Mouse (Mus musculus): ENCODE data around the gene Mlxip.

The Mlxip gene

GRCm38 (mm10) chr5:123431524-123432304 is 37.1 kb downstream of the Mlxip start:
- in situ Hi-C loops (cut with MboI, MseI): no loop called here

GRCm38 (mm10) chr5:123432305-123432874 is 37.8 kb downstream of the Mlxip start:
- in situ Hi-C loops (cut with MboI, MseI): no loop called here

GRCm38 (mm10) chr5:123436071-123436779 is 41.6 kb downstream of the Mlxip start:
- in situ Hi-C loops (cut with MboI, MseI): loop anchor here (5.0 kb wide), 1 partner anchor 64 kb away; no protein-coding TSS in a partner anchor

GRCm38 (mm10) chr5:123436780-123437175 is 42.2 kb downstream of the Mlxip start:
- in situ Hi-C loops (cut with MboI, MseI): loop anchor here (5.0 kb wide), 1 partner anchor 64 kb away; no protein-coding TSS in a partner anchor

GRCm38 (mm10) chr5:123438381-123438780 is 43.8 kb downstream of the Mlxip start:
- in situ Hi-C loops (cut with MboI, MseI): loop anchor here (5.0 kb wide), 1 partner anchor 66 kb away; no protein-coding TSS in a partner anchor

GRCm38 (mm10) chr5:123439312-123439711 is 44.7 kb downstream of the Mlxip start:
- in situ Hi-C loops (cut with MboI, MseI): loop anchor here (5.0 kb wide), 1 partner anchor 67 kb away; no protein-coding TSS in a partner anchor

GRCm38 (mm10) chr5:123439941-123440340 is 45.3 kb downstream of the Mlxip start:
- in situ Hi-C loops (cut with MboI, MseI): loop anchor here (5.0 kb wide), 2 partner anchors 57 to 68 kb away; no protein-coding TSS in a partner anchor

GRCm38 (mm10) chr5:123440664-123441063 is 46.1 kb downstream of the Mlxip start:
- in situ Hi-C loops (cut with MboI, MseI): loop anchor here (5.0 kb wide), 1 partner anchor 57 kb away; no protein-coding TSS in a partner anchor

GRCm38 (mm10) chr5:123442283-123442682 is 47.7 kb downstream of the Mlxip start:
- in situ Hi-C loops (cut with MboI, MseI): loop anchor here (5.0 kb wide), 1 partner anchor 55 kb away; no protein-coding TSS in a partner anchor

GRCm38 (mm10) chr5:123444069-123444468 is 49.5 kb downstream of the Mlxip start:
- in situ Hi-C loops (cut with MboI, MseI): loop anchor here (5.0 kb wide), 1 partner anchor 53 kb away; no protein-coding TSS in a partner anchor

- in situ Hi-C loops (cut with MboI, MseI): loop anchor here (5.0 kb wide), 1 partner anchor 52 kb away; no protein-coding TSS in a partner anchor
Observed at GRCm38 (mm10) chr5:123444849-123445334, 50.3 kb downstream of the Mlxip start.

GRCm38 (mm10) chr5:123451886-123452285 is 57.3 kb downstream of the Mlxip start:
- in situ Hi-C loops (cut with MboI, MseI): no loop called here

- in situ Hi-C loops (cut with MboI, MseI): no loop called here
Observed at GRCm38 (mm10) chr5:123461420-123461819, 66.8 kb downstream of the Mlxip start.

- in situ Hi-C loops (cut with MboI, MseI): no loop called here
Observed at GRCm38 (mm10) chr5:123464638-123465037, 70.0 kb downstream of the Mlxip start.

- in situ Hi-C loops (cut with MboI, MseI): no loop called here
Observed at GRCm38 (mm10) chr5:123470784-123471400, 76.3 kb downstream of the Mlxip start.

GRCm38 (mm10) chr5:123473817-123474216 is 79.2 kb downstream of the Mlxip start:
- in situ Hi-C loops (cut with MboI, MseI): no loop called here

GRCm38 (mm10) chr5:123487659-123488395 is 93.2 kb downstream of the Mlxip start:
- in situ Hi-C loops (cut with MboI, MseI): loop anchor here (25.0 kb wide), 1 partner anchor 1274 kb away; no protein-coding TSS in a partner anchor

- in situ Hi-C loops (cut with MboI, MseI): loop anchor here (25.0 kb wide), 1 partner anchor 1273 kb away; no protein-coding TSS in a partner anchor
Observed at GRCm38 (mm10) chr5:123489112-123489785, 94.7 kb downstream of the Mlxip start, which contains the start of the genes Lrrc43 and Il31. Gene Lrrc43 (plus strand): TSS chr5:123489305. Gene Il31 (minus strand): TSS chr5:123489489.

- in situ Hi-C loops (cut with MboI, MseI): loop anchor here (10.0 to 25.0 kb wide), 2 partner anchors 115 to 1272 kb away; no protein-coding TSS in a partner anchor
Observed at GRCm38 (mm10) chr5:123489935-123490334, 95.3 kb downstream of the Mlxip start.

Data from T-helper 2 cell (primary cell).